Mouse (Mus musculus) hindbrain, postnatal 0 days (tissue): ENCODE data around the gene Arhgap21. TPM values are rescaled to one million over a fixed set of nuclear protein-coding genes. Genes with fewer than 3 reads are reported as not detected.

Experiments used
- ATAC-seq: fragments of 200-750 bp; cut with Nextera tagmentation; 2 replicates; pipeline ENCODE4 v1.8.0; 2017; ENCODE audit warnings: mild to moderate bottlenecking, moderate TSS enrichment, moderate library complexity
- DNase-seq: peaks from one replicate; pipeline ENCODE4 v3.0.0-alpha.2; 2015; ENCODE audit warnings: low spot score
- H3K27ac ChIP-seq: fragments of 300-500 bp; sonication (generic); 2 replicates; pipeline ENCODE4 v1.5.1; 2014; ENCODE audit warnings: mild to moderate bottlenecking
- H3K27me3 ChIP-seq: fragments of 300-500 bp; sonication (generic); 2 replicates; pipeline ENCODE4 v1.6.1; 2014; ENCODE audit warnings: low read length, mixed read lengths; ENCODE audit not compliant: insufficient read depth
- H3K36me3 ChIP-seq: fragments of 300-500 bp; sonication (generic); 2 replicates; pipeline ENCODE4 v1.6.1; 2014; ENCODE audit warnings: low read length, mixed read lengths; ENCODE audit not compliant: insufficient read depth
- H3K4me1 ChIP-seq: fragments of 300-500 bp; sonication (generic); 2 replicates; pipeline ENCODE4 v1.6.1; 2014; ENCODE audit warnings: antibody characterized with exemption, low read length, mixed read lengths; ENCODE audit not compliant: insufficient read depth
- H3K4me2 ChIP-seq: fragments of 300-500 bp; sonication (generic); 2 replicates; pipeline ENCODE4 v1.6.1; 2014; ENCODE audit warnings: low read depth, mild to moderate bottlenecking, low read length, moderate library complexity, mixed read lengths
- H3K4me3 ChIP-seq: fragments of 300-500 bp; sonication (generic); 2 replicates; pipeline ENCODE4 v1.5.1; 2014; ENCODE audit warnings: low read length
- H3K9ac ChIP-seq: fragments of 300-500 bp; sonication (generic); replicated peaks from 2 replicates; pipeline ENCODE4 v1.6.1; 2014; ENCODE audit warnings: mild to moderate bottlenecking, low read length, moderate library complexity, mixed read lengths
- H3K9me3 ChIP-seq: fragments of 300-500 bp; sonication (generic); 2 replicates; pipeline ENCODE4 v1.6.1; 2016; ENCODE audit warnings: low read length, mixed read lengths
- CTCF ChIP-seq: IDR thresholded peaks from 2 replicates; pipeline ENCODE4 v1.5.1; 2016; ENCODE audit warnings: antibody characterized with exemption, control low read depth, low read depth
- WGBS: fragments of 180-500 bp; shearing (Covaris S2); extraction: QIAGEN DNeasy Blood & Tissue Kit; methylation state at CpG from one replicate; pipeline ENCODE4 v1.1.7; 2014; 5-methylcytosine and 5-hydroxymethylcytosine counted together
- polyA plus RNA-seq: library from polyadenylated mRNA; unstranded; fragments of >200 nt; fragmentation: Nextera tagmentation; extraction: Ambion mirVana; gene quantifications from 2 replicates; pipeline ENCODE4 v1.2.1, GENCODE M21; 2015
- total RNA-seq: library from RNA; depleted of rRNA; stranded (reverse); fragments of >200 nt; gene quantifications from 2 replicates; pipeline ENCODE4 v1.2.3, GENCODE M21; 2014

Arhgap21 gene
- total and polyA plus RNA-seq, 2 experiments from 2014 or later, result 26.6 to 65.8 TPM

DNA sequence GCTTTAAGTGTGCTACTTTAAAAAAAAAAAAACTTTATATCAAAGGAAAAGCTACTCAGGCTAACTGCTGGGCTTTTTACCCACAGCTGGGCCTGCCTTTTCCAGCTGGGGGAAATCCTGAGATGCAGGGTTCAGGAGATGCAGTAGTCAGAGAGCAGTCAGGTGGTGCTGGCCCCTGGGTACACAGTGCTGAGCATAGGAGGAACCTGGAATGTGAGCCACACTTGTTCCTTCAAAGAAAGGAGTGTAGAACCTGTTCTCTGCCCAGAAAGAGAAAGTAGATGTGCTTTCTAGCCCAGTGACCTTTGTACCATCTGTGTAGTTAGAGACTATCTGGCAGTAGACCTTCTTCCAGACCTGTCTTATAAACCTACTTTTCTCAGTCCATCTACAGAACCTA, 100.6 kb downstream of the Arhgap21 start:
- TF ChIP-seq CTCF, result no peak
- Histone ChIP-seq H3K9ac (no peak overlapping the region), H3K9me3 (no peaks in the 10 kb centered on the region), H3K27ac (no peak overlapping the region), H3K4me1 (no peaks in the 10 kb centered on the region), H3K36me3 (peaks cover 16% of the 10 kb centered on the region; the same call in 1 of the 2 replicates), H3K4me3 (no peak overlapping the region), H3K4me2 (no peak overlapping the region), H3K27me3 (no peaks in the 10 kb centered on the region)
- ATAC-seq, result no peak
- no peak for DNase-seq

DNA sequence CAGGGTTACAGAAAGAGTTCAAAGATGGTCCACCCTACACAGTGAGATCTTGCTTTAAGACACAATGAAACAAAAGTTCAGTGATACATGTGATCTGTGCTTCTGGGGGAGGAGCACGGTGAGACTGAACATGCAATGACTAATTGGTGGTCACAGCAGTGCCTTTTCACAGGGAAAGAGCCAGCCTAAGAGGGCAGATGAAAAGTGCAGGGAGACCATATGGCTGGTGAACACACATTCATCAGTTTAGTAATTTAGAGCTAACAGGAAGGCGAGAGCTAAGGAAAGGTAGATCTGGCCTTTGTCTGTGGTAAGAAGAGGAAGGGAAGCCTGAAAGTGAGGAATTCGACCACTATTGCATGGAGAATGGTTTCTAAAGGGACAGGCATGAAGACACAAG, 102.9 kb downstream of the Arhgap21 start:
- Histone ChIP-seq H3K4me3 (no peak overlapping the region), H3K4me2 (no peak overlapping the region), H3K9ac (no peak overlapping the region), H3K27me3 (no peaks in the 10 kb centered on the region), H3K27ac (no peak overlapping the region), H3K4me1 (no peaks in the 10 kb centered on the region), H3K9me3 (no peaks in the 10 kb centered on the region), H3K36me3 (peaks cover 37% of the 10 kb centered on the region; the same call in 1 of the 2 replicates)
- TF ChIP-seq CTCF, result no peak
- DNase-seq, result no peak
- no peak for ATAC-seq
- 64% methylated on average over 3 of the region's 3 CpGs for WGBS

DNA sequence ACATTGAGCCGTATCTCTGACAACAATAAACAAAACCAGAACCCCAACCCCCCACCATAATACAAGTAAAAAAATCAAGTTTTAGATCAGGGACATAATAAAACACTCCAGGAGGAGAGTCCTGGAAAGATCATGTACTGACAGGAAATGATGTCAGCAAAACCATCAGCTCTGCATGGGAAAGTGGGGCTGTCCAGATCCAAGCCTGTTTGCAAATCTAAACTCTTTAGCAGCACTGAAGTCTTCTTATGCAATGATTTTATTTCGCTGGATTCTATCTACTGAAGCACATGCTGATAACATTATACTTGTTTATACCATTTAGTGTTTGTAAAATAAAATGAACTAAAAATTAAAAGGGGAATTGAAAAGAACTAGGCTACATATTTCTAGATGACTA, 104.1 kb downstream of the Arhgap21 start:
- Histone ChIP-seq H3K9me3 (no peaks in the 10 kb centered on the region), H3K27ac (no peak overlapping the region), H3K4me2 (no peak overlapping the region), H3K36me3 (peaks cover 45% of the 10 kb centered on the region), H3K9ac (no peak overlapping the region), H3K4me1 (no peaks in the 10 kb centered on the region), H3K4me3 (no peak overlapping the region), H3K27me3 (no peaks in the 10 kb centered on the region)
- DNase-seq (no peak), ATAC-seq (no peak)
- no peak for TF ChIP-seq CTCF
- WGBS, result 89% methylated on average over 2 of the region's 2 CpGs

- ATAC-seq, result no peak
- Histone ChIP-seq H3K36me3 (peaks cover 66% of the 10 kb centered on the region), H3K9me3 (no peaks in the 10 kb centered on the region)
Observed at GRCm38 (mm10) chr2:20860756-20861155, 107.9 kb downstream of the Arhgap21 start.

GRCm38 (mm10) chr2:20849346-20849745, 119.3 kb downstream of the Arhgap21 start:
- Histone ChIP-seq H3K27me3 (no peaks in the 10 kb centered on the region), H3K4me3 (no peak overlapping the region), H3K36me3 (peaks cover 42% of the 10 kb centered on the region), H3K27ac (0 out of 2 replicates have a peak overlapping the region, but pooled peaks have one; percentile 3), H3K4me2 (no peak overlapping the region), H3K9me3 (no peaks in the 10 kb centered on the region), H3K4me1 (no peaks in the 10 kb centered on the region), H3K9ac (no peak overlapping the region)
- no peak for TF ChIP-seq CTCF
- DNase-seq, result peak; percentile 51
- 37% methylated on average over 18 of the region's 18 CpGs for WGBS
- ATAC-seq, result peak; percentile 82

More at GRCm38 (mm10) chr2:20860756-20861155, 107.9 kb downstream of the Arhgap21 start:
- WGBS, result 55% methylated on average over 5 of the region's 5 CpGs
- Histone ChIP-seq H3K4me1 (no peaks in the 10 kb centered on the region), H3K9ac (no peak overlapping the region), H3K27me3 (no peaks in the 10 kb centered on the region), H3K4me3 (no peak overlapping the region), H3K27ac (no peak overlapping the region), H3K4me2 (no peak overlapping the region)
- TF ChIP-seq CTCF, result no peak
- no peak for DNase-seq

- no peaks in the 10 kb centered on the region for H3K9me3 ChIP-seq
- H3K9ac ChIP-seq, result no peak overlapping the region
- H3K27ac ChIP-seq, result no peak overlapping the region
- H3K4me2 ChIP-seq, result no peak overlapping the region
- no peaks in the 10 kb centered on the region for H3K36me3 ChIP-seq
- H3K4me3 ChIP-seq, result no peak overlapping the region
- no peaks in the 10 kb centered on the region for H3K4me1 ChIP-seq
- no peak for TF ChIP-seq CTCF
- 72% methylated on average over 3 of the region's 3 CpGs for WGBS
- ATAC-seq (no peak), DNase-seq (no peak)
- H3K27me3 ChIP-seq, result no peaks in the 10 kb centered on the region
Observed at GRCm38 (mm10) chr2:20831608-20832406, 136.9 kb downstream of the Arhgap21 start.

- WGBS, result 66% methylated on average over 3 of the region's 3 CpGs
- Histone ChIP-seq H3K27me3 (no peaks in the 10 kb centered on the region), H3K4me1 (no peaks in the 10 kb centered on the region), H3K4me3 (no peak overlapping the region), H3K4me2 (no peak overlapping the region), H3K36me3 (no peaks in the 10 kb centered on the region), H3K9ac (no peak overlapping the region), H3K27ac (no peak overlapping the region), H3K9me3 (no peaks in the 10 kb centered on the region)
- no peak for DNase-seq
- no peak for TF ChIP-seq CTCF
- ATAC-seq, result no peak; the same call in 1 of the 2 replicates
Observed at GRCm38 (mm10) chr2:20830882-20831281, 137.8 kb downstream of the Arhgap21 start.
